In genomic region chr2:30967352-30968327, GRCm38 (mm10) we compare ENCODE assay signal across 8 mouse cellular contexts. TPM values are rescaled to one million over a fixed set of nuclear protein-coding genes. Genes with fewer than 3 reads are reported as not detected.
DNase-seq lines count a peak whose midpoint lies in the region; ATAC-seq lines count a peak whose summit lies in the region.

TSS of gene Tor1a (minus strand) at chr2:30967933.

- H3K36me3 ChIP-seq in hindbrain, embryonic 16.5 days (ENCODE audit: control insufficient read depth, insufficient read depth, low read length), result peaks cover 12% of the 10 kb centered on the region
- peaks cover 26% of the 10 kb centered on the region for H3K36me3 ChIP-seq in macrophage (ENCODE audit: inconsistent target)

- peaks cover 46% of the 10 kb centered on the region for H3K79me2 ChIP-seq in macrophage (ENCODE audit: inconsistent target)

- H3K27me3 ChIP-seq in hindbrain, embryonic 16.5 days (replicated peaks; ENCODE audit: control insufficient read depth, insufficient read depth, low read length), result no peaks in the 10 kb centered on the region

- peak within 1 kb of the TSS; percentile 86 for H3K4me2 ChIP-seq in hindbrain, embryonic 16.5 days (ENCODE audit: low read length)

- H3K9ac ChIP-seq in hindbrain, embryonic 16.5 days (ENCODE audit: low read depth, low read length), result peak within 1 kb of the TSS; percentile 98

- H3K4me3 ChIP-seq in hindbrain, embryonic 16.5 days (ENCODE audit: low read length), result peak within 1 kb of the TSS; percentile 99
- H3K4me3 ChIP-seq in macrophage (ENCODE audit: inconsistent target), result peak within 1 kb of the TSS; percentile 79

- peak within 1 kb of the TSS; percentile 75 for H3K27ac ChIP-seq in hindbrain, embryonic 16.5 days (ENCODE audit: low read depth, low read length)
- peak within 1 kb of the TSS; percentile 50 for H3K27ac ChIP-seq in macrophage

- peak; percentile 96 for ATAC-seq in hindbrain, embryonic 16.5 days

- H3K9me3 ChIP-seq in hindbrain, embryonic 16.5 days (ENCODE audit: control insufficient read depth, low read length), result no peaks in the 10 kb centered on the region

- peaks cover 19% of the 10 kb centered on the region for H3K4me1 ChIP-seq in hindbrain, embryonic 16.5 days (ENCODE audit: control insufficient read depth, insufficient read depth, low read depth, low read length)

- peak; percentile 81 for DNase-seq in T-cell, adult 2 months (ENCODE audit: low spot score)
- peak; percentile 88 to 91 for DNase-seq in cerebellum, postnatal 36 days
- peak; percentile 89 for DNase-seq in gastrocnemius, adult 18-20 months (ENCODE audit: low spot score)
- DNase-seq in left cerebral cortex, adult 18-20 months (ENCODE audit: low spot score in 2 of 2), result peak; percentile 92
- DNase-seq in right cerebral cortex, adult 18-20 months, result peak; percentile 92
- DNase-seq in urinary bladder, postnatal 10 days (ENCODE audit: low spot score), result peak; percentile 61

- 2% methylated on average over 49 of the region's 59 CpGs for WGBS in hindbrain, embryonic 16.5 days
- 2% methylated on average over 59 of the region's 59 CpGs for WGBS in macrophage (ENCODE audit: missing documents)

RNA-seq across cellular contexts. Expression of gene Tor1a, which starts in this region (rescaled TPM):
- 1 to 10 TPM; 6.4 to 7.1 TPM for total RNA-seq in gastrocnemius, adult 18-20 months (2021)
- polyA plus RNA-seq in hindbrain, embryonic 16.5 days (2015; fragmentation: Nextera tagmentation; extraction: Ambion mirVana), result 94.2 and 94.8 TPM in 2 replicates
- total RNA-seq in left cerebral cortex, adult 18-20 months (2021), result 10 to 100 TPM; 37.3 to 40.0 TPM
- 10 to 100 TPM; 21.9 to 72.0 (median 42.5) TPM for total RNA-seq in macrophage (2018; cell fraction: chromatin; rRNA removed)
- 10 to 100 TPM; 23.3 to 54.9 (median 39.8) TPM for total RNA-seq in macrophage (2018; cell fraction: cytosol; rRNA removed)
- total RNA-seq in macrophage (2018; cell fraction: nucleus; rRNA removed), result 10 to 100 TPM; 21.4 to 66.4 (median 40.2) TPM
- 34.9 to 50.0 TPM (median 42.9 TPM) in 3 replicates for polyA plus RNA-seq in macrophage (2018)

Comparison
In these comparisons a context has a peak if more than half of its experiments do, and no peak if none do; other contexts are left out.
1. Peak in every context shown above with its lines: DNase-seq, ATAC-seq, H3K4me3 ChIP-seq and H3K27ac ChIP-seq.
2. RNA of gene Tor1a (total RNA-seq): 37.3 to 40.0 TPM in left cerebral cortex, adult 18-20 months; 6.4 to 7.1 TPM in gastrocnemius, adult 18-20 months; every median in the first group is over 4 times any median in the second.